Mouse (Mus musculus): ENCODE results near the gene Scg3. TPM values are rescaled to one million over a fixed set of nuclear protein-coding genes. Genes with fewer than 3 reads are reported as not detected.

The Scg3 gene
- polyA plus RNA-seq (2012; rRNA removed): 76.2 and 93.8 TPM in 2 replicates

DNA sequence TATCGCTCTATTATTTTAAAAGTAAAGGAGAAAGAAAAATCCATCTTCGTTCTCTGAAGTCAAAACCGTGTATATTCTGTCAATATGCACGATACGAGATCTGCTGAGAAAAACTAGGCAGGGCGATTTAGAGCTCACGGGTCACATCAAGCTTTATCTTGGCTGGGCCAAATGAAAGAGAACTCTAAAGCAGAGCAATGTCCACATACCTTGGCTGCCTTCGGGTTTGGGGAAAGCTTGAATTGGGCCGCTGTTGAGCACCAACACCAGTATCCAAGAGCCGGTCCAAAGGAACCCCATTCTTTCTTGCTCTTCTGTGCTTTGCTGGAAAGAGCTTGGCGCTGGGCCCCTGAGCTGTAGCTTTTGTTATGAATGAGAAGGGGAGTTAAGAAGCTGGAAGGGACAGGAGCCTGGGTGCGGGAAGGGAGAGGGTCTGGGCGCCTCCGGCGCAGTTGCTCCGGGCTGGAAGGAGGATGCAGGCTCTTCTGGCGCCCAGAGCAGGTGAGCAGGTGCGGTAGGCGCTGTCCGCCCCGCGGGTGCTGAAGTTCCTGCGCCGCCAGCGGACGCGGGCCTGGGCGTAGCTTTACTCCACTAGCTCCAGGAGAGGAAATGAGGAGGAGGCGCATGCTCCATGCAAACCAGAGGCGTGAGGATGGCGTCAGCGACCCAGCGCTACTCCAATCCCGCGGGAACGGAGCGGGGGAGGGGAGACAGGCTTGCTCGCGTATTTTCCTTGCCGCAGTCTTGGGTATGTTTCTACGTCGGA is at the start of gene Scg3:
Scg3 (minus strand) TSS at position 631 of the 766 bp plus-strand sequence.

DNA sequence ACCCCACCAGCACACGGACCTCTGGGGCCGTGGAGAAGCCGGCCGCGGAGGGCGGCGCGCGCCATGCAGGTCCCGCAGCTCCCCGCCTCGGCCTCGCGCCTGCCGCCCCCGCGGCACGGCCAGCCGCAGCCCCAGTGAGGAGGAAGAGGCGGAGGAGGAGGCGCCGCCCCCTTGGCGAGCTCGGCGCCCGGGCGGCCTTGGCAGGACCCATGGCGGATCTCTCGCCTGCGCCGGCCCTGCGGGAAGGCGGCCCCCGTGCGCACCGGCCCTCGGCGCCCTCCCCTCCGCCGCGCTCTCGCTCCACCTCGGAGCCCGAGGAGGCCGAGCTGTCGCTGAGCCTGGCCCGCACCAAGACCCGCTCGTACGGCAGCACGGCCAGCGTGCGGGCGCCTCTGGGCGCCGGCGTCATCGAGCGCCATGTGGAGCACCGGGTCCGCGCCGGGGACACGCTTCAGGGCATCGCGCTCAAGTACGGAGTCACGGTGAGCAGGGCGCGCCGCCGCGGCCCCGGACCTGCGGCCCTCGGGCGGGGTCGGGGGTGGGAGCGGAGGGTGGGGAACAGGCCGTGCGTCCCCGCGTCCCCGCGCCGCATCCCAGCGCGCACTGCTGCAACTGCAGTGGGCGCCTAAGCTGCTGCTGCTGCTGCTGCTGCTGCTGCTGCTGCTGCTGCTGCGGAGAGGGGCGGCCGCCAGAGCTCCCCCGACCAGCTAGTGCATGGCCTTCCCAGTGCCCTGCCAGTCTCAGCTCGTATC is 58.1 kb downstream of the Scg3 start, which contains the start of gene Lysmd2:
Lysmd2 (plus strand) TSS at position 186 of the 752 bp plus-strand sequence.

DNA sequence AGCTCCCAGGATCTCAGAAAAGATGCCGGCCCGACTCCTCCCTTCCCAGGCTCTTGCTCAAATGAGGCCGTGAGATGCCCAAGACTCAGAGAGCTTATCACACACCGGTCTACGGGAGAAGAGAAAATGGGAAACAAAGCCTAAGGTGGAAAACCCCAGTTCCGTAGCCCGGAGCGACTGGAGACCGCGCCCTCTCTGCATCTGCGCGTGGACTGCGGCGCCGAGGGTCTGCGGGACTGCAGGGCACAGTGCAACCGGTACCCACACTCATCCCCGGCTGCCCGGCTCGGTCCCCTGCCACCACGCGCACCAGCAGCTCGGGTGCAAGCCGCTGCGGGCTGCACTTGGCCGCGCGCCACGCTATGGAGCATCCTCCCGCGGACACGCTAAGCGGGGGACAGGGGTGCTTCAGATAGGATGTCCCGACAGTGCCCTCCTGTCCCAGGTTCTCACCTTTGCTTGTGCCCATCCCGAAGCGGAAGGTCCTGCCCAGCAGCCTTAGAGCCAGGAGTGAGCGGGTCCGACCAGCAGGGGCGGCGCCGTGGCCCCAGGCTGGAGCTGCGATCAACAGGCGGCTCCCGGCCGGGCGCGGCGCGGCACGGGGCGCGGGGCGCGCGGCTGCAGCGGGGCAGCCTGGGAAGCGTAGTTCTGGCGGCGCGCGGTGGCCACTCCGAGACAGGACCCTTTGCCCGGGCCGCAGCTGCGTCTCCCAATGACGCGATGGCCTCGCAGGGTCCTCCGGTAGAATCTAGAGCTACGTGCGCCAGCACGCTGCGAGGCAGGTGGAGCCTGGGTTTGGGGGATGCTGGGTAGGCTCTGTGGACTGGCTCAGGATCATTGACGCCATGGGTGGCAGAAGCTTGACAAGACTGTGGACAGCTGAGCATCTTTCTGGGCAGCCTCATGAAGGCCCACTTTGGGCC is 73.0 kb downstream of the Scg3 start, which contains the start of gene Tmod2:
Tmod2 (minus strand) TSS at position 755 of the 923 bp plus-strand sequence.

Other genes with a start within 250 kb of the Scg3 start
- 26.7 and 28.1 TPM in 2 replicates for gene Leo1, start 242.5 kb downstream of the Scg3 start, polyA plus RNA-seq (2012; rRNA removed)
- 59.1 TPM in 2 replicates for gene Tmod3, start 124.4 kb downstream of the Scg3 start, polyA plus RNA-seq (2012; rRNA removed)
- 44.8 and 48.5 TPM in 2 replicates for gene Tmod2, start 72.7 kb downstream of the Scg3 start, polyA plus RNA-seq (2012; rRNA removed)
- 17.5 and 21.7 TPM in 2 replicates for gene Lysmd2, start 58.3 kb downstream of the Scg3 start, polyA plus RNA-seq (2012; rRNA removed)
- gene Bmp5, start 91.3 kb upstream of the Scg3 start, polyA plus RNA-seq (2012; rRNA removed): 2.9 and 7.5 TPM in 2 replicates